Mouse (Mus musculus) A20 (cell line): ENCODE measurements around the gene Sema3c.

Source experiments
- DNase-seq: peaks from one replicate; pipeline ENCODE4 v3.0.0-alpha.2; 2011; ENCODE audit warnings: low read depth, low spot score

The Sema3c gene

GRCm38 (mm10) chr5:17647643-17648226 lies 73.7 kb downstream of the Sema3c start:
- no peak for DNase-seq

- no peak for DNase-seq
Observed at GRCm38 (mm10) chr5:17648865-17649542, 74.9 kb downstream of the Sema3c start.

GRCm38 (mm10) chr5:17661223-17661622 lies 87.1 kb downstream of the Sema3c start:
- no peak for DNase-seq

GRCm38 (mm10) chr5:17671356-17671755 lies 97.3 kb downstream of the Sema3c start:
- no peak for DNase-seq

- DNase-seq, result no peak
Observed at GRCm38 (mm10) chr5:17680862-17681261, 106.8 kb downstream of the Sema3c start.

- DNase-seq, result no peak
Observed at GRCm38 (mm10) chr5:17689121-17689520, 115.0 kb downstream of the Sema3c start.

- DNase-seq, result no peak
Observed at GRCm38 (mm10) chr5:17689604-17690003, 115.5 kb downstream of the Sema3c start.

- DNase-seq, result no peak
Observed at GRCm38 (mm10) chr5:17695366-17695765, 121.3 kb downstream of the Sema3c start.

GRCm38 (mm10) chr5:17698905-17699304 lies 124.8 kb downstream of the Sema3c start:
- no peak for DNase-seq

GRCm38 (mm10) chr5:17704160-17704559 lies 130.1 kb downstream of the Sema3c start:
- no peak for DNase-seq

GRCm38 (mm10) chr5:17707086-17707485 lies 133.0 kb downstream of the Sema3c start:
- DNase-seq, result no peak

- no peak for DNase-seq
Observed at GRCm38 (mm10) chr5:17712374-17712773, 138.3 kb downstream of the Sema3c start.

- DNase-seq, result no peak
Observed at GRCm38 (mm10) chr5:17715206-17715605, 141.1 kb downstream of the Sema3c start.

- DNase-seq, result no peak
Observed at GRCm38 (mm10) chr5:17720011-17720410, 145.9 kb downstream of the Sema3c start.

GRCm38 (mm10) chr5:17724031-17724430 lies 149.9 kb downstream of the Sema3c start:
- DNase-seq, result no peak

- DNase-seq, result no peak
Observed at GRCm38 (mm10) chr5:17728047-17728446, 154.0 kb downstream of the Sema3c start.

- DNase-seq, result no peak
Observed at GRCm38 (mm10) chr5:17739805-17740204, 165.7 kb downstream of the Sema3c start.

- DNase-seq, result no peak
Observed at GRCm38 (mm10) chr5:17746520-17746919, 172.4 kb downstream of the Sema3c start.

GRCm38 (mm10) chr5:17747143-17747542 lies 173.1 kb downstream of the Sema3c start:
- DNase-seq, result no peak

- no peak for DNase-seq
Observed at GRCm38 (mm10) chr5:17748293-17748692, 174.2 kb downstream of the Sema3c start.

GRCm38 (mm10) chr5:17753471-17754005 lies 179.5 kb downstream of the Sema3c start:
- DNase-seq, result no peak

GRCm38 (mm10) chr5:17766006-17766677 lies 192.1 kb downstream of the Sema3c start:
- DNase-seq, result peak; percentile 51

GRCm38 (mm10) chr5:17770328-17770727 lies 196.2 kb downstream of the Sema3c start:
- DNase-seq, result no peak
